Mouse (Mus musculus) ES-Bruce4 (cell line): ENCODE data around the gene Gm20489. TPM values are rescaled to one million over a fixed set of nuclear protein-coding genes. Genes with fewer than 3 reads are reported as not detected.
A peak's percentile ranks its signal among the peaks of the same experiment; 100 is the strongest.

Experiments
- H3K27ac ChIP-seq: 2 replicates; pipeline ENCODE4 v1.5.1; 2012; ENCODE audit warnings: low read length, inconsistent platforms; ENCODE audit not compliant: insufficient read depth
- H3K27me3 ChIP-seq: 2 replicates; pipeline ENCODE4 v1.6.1; 2012; ENCODE audit warnings: mild to moderate bottlenecking, low read length, inconsistent platforms; ENCODE audit not compliant: control insufficient read depth, poor library complexity, insufficient read depth, severe bottlenecking
- H3K36me3 ChIP-seq: 2 replicates; pipeline ENCODE4 v1.6.1; 2012; ENCODE audit warnings: inconsistent platforms, mild to moderate bottlenecking, low read length, moderate library complexity; ENCODE audit not compliant: control insufficient read depth, poor library complexity, insufficient read depth, severe bottlenecking
- H3K4me1 ChIP-seq: one replicate; pipeline ENCODE4 v1.8.1; 2011; ENCODE audit warnings: low read length; ENCODE audit not compliant: control insufficient read depth, insufficient read depth
- H3K4me3 ChIP-seq: 2 replicates; pipeline ENCODE4 v1.5.1; 2011; ENCODE audit warnings: low read depth, mild to moderate bottlenecking, low read length
- H3K9ac ChIP-seq: 2 replicates; pipeline ENCODE4 v1.6.1; 2012; ENCODE audit warnings: low read depth, mild to moderate bottlenecking, inconsistent platforms; ENCODE audit not compliant: poor library complexity, severe bottlenecking
- H3K9me3 ChIP-seq: replicated peaks from 2 replicates; pipeline ENCODE4 v1.6.1; 2012; ENCODE audit warnings: mild to moderate bottlenecking, low read length, inconsistent platforms; ENCODE audit not compliant: control insufficient read depth, poor library complexity, insufficient read depth, severe bottlenecking
- CTCF ChIP-seq: IDR thresholded peaks from one replicate; pipeline ENCODE4 v1.8.1; 2011; ENCODE audit warnings: low read depth, low read length
- EP300 ChIP-seq: IDR thresholded peaks from 2 replicates; pipeline ENCODE4 v1.6.1; 2011; ENCODE audit warnings: low read depth, low read length; ENCODE audit not compliant: insufficient read depth
- POLR2A ChIP-seq: IDR thresholded peaks from one replicate; pipeline ENCODE4 v1.8.1; 2011; ENCODE audit warnings: low read length; ENCODE audit not compliant: insufficient read depth
- polyA plus RNA-seq: library from polyadenylated mRNA; stranded (reverse); fragments of >200 nt; gene quantifications from 2 replicates; pipeline ENCODE4 v1.2.4, GENCODE M21; 2011; ENCODE audit warnings: low read depth; ENCODE audit not compliant: missing spikeins, insufficient read depth, insufficient read length

The Gm20489 gene
- polyA plus RNA-seq = not detected in 2 replicates

DNA sequence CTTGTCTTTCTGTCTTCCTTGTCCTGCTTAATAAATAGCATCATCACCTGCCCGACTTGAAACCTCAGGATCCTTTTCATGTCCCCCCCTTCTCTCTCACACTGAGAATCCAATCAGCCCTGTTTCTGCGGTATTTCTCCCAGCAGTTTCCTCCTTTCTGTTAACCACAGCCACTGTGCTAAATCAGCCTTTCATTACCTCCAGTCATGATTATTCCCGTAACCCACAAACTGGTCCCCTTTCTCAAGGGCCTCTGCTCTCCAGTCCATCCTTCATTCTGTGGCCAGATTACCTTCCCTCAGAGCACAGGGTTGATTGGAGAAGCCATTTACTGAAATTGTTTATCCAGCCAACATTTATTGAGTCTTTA, at the start of gene Gm20489:
Gene Gm20489, minus strand, starts transcription at position 269 of the 370 bp plus-strand sequence.
- Histone ChIP-seq H3K4me3 (peak within 1 kb of the TSS; percentile 14; the same call in 1 of the 2 replicates), H3K36me3 (no peaks in the 10 kb centered on the region), H3K27ac (no peak within 1 kb of the TSS), H3K9me3 (no peaks in the 10 kb centered on the region), H3K4me1 (no peaks in the 10 kb centered on the region), H3K9ac (no peak within 1 kb of the TSS), H3K27me3 (no peaks in the 10 kb centered on the region)
- TF ChIP-seq POLR2A (no peak), EP300 (no peak), CTCF (no peak)

DNA sequence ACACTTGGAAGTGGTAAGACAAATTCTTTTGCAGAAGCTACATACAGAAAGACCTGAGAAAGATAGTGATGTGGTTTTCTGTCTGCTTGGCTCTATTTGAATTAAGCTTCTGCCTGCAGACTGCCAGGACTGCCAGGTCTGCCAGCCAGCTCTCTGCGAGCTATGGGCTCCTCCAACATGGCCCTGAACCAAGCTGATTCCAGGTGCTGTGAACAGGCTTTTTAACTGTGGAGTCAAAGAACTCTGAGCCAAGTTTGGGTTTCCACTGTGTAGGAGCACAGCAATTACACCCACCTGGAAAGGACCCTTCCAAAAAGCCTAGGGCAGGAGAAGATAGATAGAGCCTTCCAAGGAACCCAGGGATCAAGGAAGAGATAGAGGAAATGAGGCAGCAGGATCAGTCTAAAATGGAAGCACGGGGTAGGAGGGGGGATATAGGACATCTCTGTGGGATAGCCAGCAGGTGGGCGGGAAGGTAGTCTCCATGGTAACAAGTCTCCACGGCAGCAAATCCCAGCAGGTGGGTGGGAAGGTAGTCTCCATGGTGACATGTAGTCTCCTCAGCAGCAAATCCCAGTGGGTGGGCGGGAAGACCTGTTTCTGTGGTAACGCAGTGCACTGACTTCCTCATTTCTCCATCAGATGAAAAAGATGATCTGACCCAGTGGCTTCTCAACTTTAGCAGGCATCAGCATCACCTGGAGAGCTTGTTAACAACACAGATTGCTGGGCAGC, 45.0 kb upstream of the Gm20489 start:
- H3K4me1 ChIP-seq = no peaks in the 10 kb centered on the region
- H3K27me3 ChIP-seq = no peaks in the 10 kb centered on the region
- TF ChIP-seq POLR2A (no peak), EP300 (no peak), CTCF (no peak)
- no peak overlapping the region for H3K27ac ChIP-seq
- no peak overlapping the region for H3K4me3 ChIP-seq
- no peaks in the 10 kb centered on the region for H3K36me3 ChIP-seq
- H3K9ac ChIP-seq = no peak overlapping the region
- H3K9me3 ChIP-seq = no peaks in the 10 kb centered on the region

DNA sequence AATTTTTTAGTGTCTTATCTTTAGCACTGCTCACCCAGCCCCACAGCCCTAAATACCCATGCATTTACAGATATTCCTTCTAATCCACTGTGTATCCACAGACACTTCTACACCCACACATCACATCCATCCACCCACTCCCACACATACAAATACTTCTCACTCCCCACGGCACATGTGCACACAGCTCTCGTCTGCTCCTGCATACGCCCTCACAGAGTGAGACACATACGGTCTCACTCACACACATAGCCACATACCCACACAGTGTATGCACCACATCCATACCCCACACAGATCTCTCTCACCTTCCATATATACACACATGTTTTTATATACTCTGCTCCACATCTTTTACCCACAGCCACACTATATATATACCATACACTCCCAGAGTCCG, 40.5 kb upstream of the Gm20489 start:
- no peaks in the 10 kb centered on the region for H3K36me3 ChIP-seq
- no peaks in the 10 kb centered on the region for H3K9me3 ChIP-seq
- H3K9ac ChIP-seq = no peak overlapping the region
- TF ChIP-seq EP300 (no peak), CTCF (no peak), POLR2A (no peak)
- no peak overlapping the region for H3K4me3 ChIP-seq
- H3K27me3 ChIP-seq = no peaks in the 10 kb centered on the region
- H3K4me1 ChIP-seq = no peaks in the 10 kb centered on the region
- H3K27ac ChIP-seq = no peak overlapping the region

DNA sequence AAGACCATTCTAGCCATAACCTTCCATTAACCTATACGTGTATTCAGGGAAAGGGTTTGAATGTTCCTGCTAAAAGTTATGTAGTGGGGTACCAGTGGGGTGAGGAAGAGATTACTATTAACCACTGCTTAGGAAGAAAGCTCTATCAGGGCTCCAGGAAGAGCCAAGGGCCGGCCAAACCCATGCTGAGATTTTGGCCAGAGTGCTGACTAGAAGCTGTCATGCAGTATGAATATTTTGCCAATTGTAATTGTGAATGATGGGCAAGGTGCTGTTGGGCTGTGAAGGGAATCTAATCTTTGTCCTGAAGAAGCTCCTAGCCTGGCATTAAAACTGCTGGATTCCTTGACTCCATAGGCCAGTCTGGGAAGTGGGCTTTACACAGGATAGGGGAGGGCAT, 35.8 kb upstream of the Gm20489 start:
- Histone ChIP-seq H3K9me3 (no peaks in the 10 kb centered on the region), H3K4me3 (no peak overlapping the region), H3K36me3 (no peaks in the 10 kb centered on the region), H3K27me3 (no peaks in the 10 kb centered on the region), H3K9ac (no peak overlapping the region), H3K27ac (no peak overlapping the region), H3K4me1 (peaks cover 4% of the 10 kb centered on the region)
- no peak for TF ChIP-seq POLR2A
- no peak for TF ChIP-seq EP300
- no peak for TF ChIP-seq CTCF

- TF ChIP-seq EP300 = no peak
- TF ChIP-seq POLR2A = no peak
- no peak for TF ChIP-seq CTCF
- Histone ChIP-seq H3K27me3 (no peaks in the 10 kb centered on the region), H3K9me3 (no peaks in the 10 kb centered on the region), H3K4me3 (no peak overlapping the region), H3K27ac (no peak overlapping the region), H3K9ac (no peak overlapping the region), H3K4me1 (peaks cover 4% of the 10 kb centered on the region), H3K36me3 (no peaks in the 10 kb centered on the region)
Measured at GRCm38 (mm10) chrX:101301654-101302053, 32.8 kb upstream of the Gm20489 start.

DNA sequence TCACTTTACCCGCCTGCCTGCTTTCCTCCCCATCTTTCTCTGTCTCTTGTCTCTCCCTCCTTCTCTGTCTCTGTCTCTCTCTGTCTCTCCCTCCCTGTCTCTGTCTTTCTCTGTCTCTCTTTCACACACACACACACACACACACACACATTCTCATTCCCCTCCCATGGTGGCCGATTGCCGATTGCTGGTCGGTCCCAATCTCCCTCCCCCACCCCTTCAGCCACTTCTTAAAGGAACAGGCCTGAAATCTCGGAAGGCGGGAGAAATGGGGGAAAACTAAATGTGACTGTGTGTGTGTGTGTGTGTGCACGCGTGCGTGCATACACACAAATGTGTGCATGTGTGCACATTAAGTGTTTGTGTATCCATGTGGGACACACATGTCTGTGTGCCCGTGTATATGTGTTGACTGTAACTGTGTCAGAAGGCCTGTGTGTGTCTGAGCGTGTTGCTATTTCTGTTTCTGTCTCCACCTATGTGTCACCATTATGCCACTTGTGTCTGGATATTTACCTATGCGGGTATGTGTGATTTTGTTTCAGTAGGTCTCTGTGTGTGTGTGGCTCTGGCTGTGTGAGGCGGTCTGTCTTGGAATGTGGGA, 31.7 kb upstream of the Gm20489 start:
- Histone ChIP-seq H3K9ac (no peak overlapping the region), H3K4me3 (peak overlapping the region; percentile 23; the same call in 1 of the 2 replicates), H3K9me3 (no peaks in the 10 kb centered on the region), H3K27ac (no peak overlapping the region), H3K36me3 (no peaks in the 10 kb centered on the region; the same call in none of the 2 replicates), H3K27me3 (no peaks in the 10 kb centered on the region), H3K4me1 (peaks cover 4% of the 10 kb centered on the region)
- TF ChIP-seq EP300 (no peak), POLR2A (no peak), CTCF (no peak)
